Mouse (Mus musculus): Measurements from ENCODE around the gene Ebf1. TPM values are rescaled to one million over a fixed set of nuclear protein-coding genes. Genes with fewer than 3 reads are reported as not detected.

Ebf1 gene
- polyA plus RNA-seq, 1 experiment from 2014 or later, result 30.7 TPM

GRCm38 (mm10) chr11:44761128-44761996 is 144.2 kb downstream of the Ebf1 start:
- ATAC-seq, result no peak
- peaks cover 72% of the 10 kb centered on the region for H3K27me3 ChIP-seq
- no peak overlapping the region for H3K27ac ChIP-seq
- H3K4me3 ChIP-seq, result no peak overlapping the region
- H3K4me2 ChIP-seq, result peak overlapping the region; percentile 44
- H3K9ac ChIP-seq, result no peak overlapping the region
- peaks cover 11% of the 10 kb centered on the region for H3K4me1 ChIP-seq
- WGBS, result 6% methylated on average over 20 of the region's 20 CpGs
- no peaks in the 10 kb centered on the region for H3K9me3 ChIP-seq (replicated peaks)
- no peaks in the 10 kb centered on the region for H3K36me3 ChIP-seq (ENCODE audit: poor library complexity, severe bottlenecking)

- no peak for ATAC-seq
Measured at GRCm38 (mm10) chr11:44763992-44764835, 147.1 kb downstream of the Ebf1 start.

GRCm38 (mm10) chr11:44764988-44765387 is 147.9 kb downstream of the Ebf1 start:
- Histone ChIP-seq H3K4me3 (no peak overlapping the region), H3K36me3 (ENCODE audit: poor library complexity, severe bottlenecking) (no peaks in the 10 kb centered on the region), H3K4me1 (peaks cover 17% of the 10 kb centered on the region), H3K9me3 (replicated peaks) (no peaks in the 10 kb centered on the region), H3K9ac (no peak overlapping the region), H3K4me2 (no peak overlapping the region), H3K27me3 (peaks cover 77% of the 10 kb centered on the region), H3K27ac (no peak overlapping the region)
- no peak for ATAC-seq
- WGBS, result 66% methylated on average over 11 of the region's 11 CpGs

More at GRCm38 (mm10) chr11:44763992-44764835, 147.1 kb downstream of the Ebf1 start:
- no peaks in the 10 kb centered on the region for H3K36me3 ChIP-seq (ENCODE audit: poor library complexity, severe bottlenecking)
- H3K27me3 ChIP-seq, result peaks cover 77% of the 10 kb centered on the region
- H3K4me1 ChIP-seq, result peaks cover 17% of the 10 kb centered on the region
- no peak overlapping the region for H3K9ac ChIP-seq
- no peak overlapping the region for H3K4me2 ChIP-seq
- WGBS, result 81% methylated on average over 7 of the region's 7 CpGs
- no peak overlapping the region for H3K4me3 ChIP-seq
- no peaks in the 10 kb centered on the region for H3K9me3 ChIP-seq (replicated peaks)
- no peak overlapping the region for H3K27ac ChIP-seq

GRCm38 (mm10) chr11:44766246-44766645 is 149.1 kb downstream of the Ebf1 start:
- Histone ChIP-seq H3K27me3 (peaks cover 80% of the 10 kb centered on the region), H3K4me3 (no peak overlapping the region), H3K27ac (no peak overlapping the region), H3K4me1 (peaks cover 14% of the 10 kb centered on the region), H3K9ac (no peak overlapping the region), H3K36me3 (ENCODE audit: poor library complexity, severe bottlenecking) (no peaks in the 10 kb centered on the region), H3K4me2 (no peak overlapping the region), H3K9me3 (replicated peaks) (no peaks in the 10 kb centered on the region)
- ATAC-seq, result no peak
- 68% methylated on average over 5 of the region's 5 CpGs for WGBS

- Histone ChIP-seq H3K9ac (no peak overlapping the region), H3K9me3 (replicated peaks) (no peaks in the 10 kb centered on the region), H3K4me1 (peaks cover 6% of the 10 kb centered on the region; the same call in 1 of the 2 replicates), H3K36me3 (ENCODE audit: poor library complexity, severe bottlenecking) (no peaks in the 10 kb centered on the region), H3K27me3 (peaks cover 81% of the 10 kb centered on the region), H3K4me3 (no peak overlapping the region), H3K27ac (no peak overlapping the region), H3K4me2 (no peak overlapping the region)
- no peak for ATAC-seq
- 8% methylated on average over 3 of the region's 3 CpGs for WGBS
Measured at GRCm38 (mm10) chr11:44767322-44767721, 150.2 kb downstream of the Ebf1 start.

- Histone ChIP-seq H3K9me3 (replicated peaks) (no peaks in the 10 kb centered on the region), H3K27ac (no peak overlapping the region), H3K4me1 (peaks cover 6% of the 10 kb centered on the region; the same call in 1 of the 2 replicates), H3K4me2 (no peak overlapping the region), H3K4me3 (no peak overlapping the region), H3K27me3 (peaks cover 82% of the 10 kb centered on the region), H3K9ac (no peak overlapping the region), H3K36me3 (ENCODE audit: poor library complexity, severe bottlenecking) (no peaks in the 10 kb centered on the region)
- 83% methylated on average over 5 of the region's 5 CpGs for WGBS
- no peak for ATAC-seq
Measured at GRCm38 (mm10) chr11:44768346-44768745, 151.2 kb downstream of the Ebf1 start.

GRCm38 (mm10) chr11:44770989-44771564 is 154.0 kb downstream of the Ebf1 start:
- Histone ChIP-seq H3K9me3 (replicated peaks) (no peaks in the 10 kb centered on the region), H3K27ac (no peak overlapping the region), H3K36me3 (ENCODE audit: poor library complexity, severe bottlenecking) (no peaks in the 10 kb centered on the region), H3K9ac (no peak overlapping the region), H3K4me3 (no peak overlapping the region), H3K4me1 (peaks cover 6% of the 10 kb centered on the region; the same call in 1 of the 2 replicates), H3K27me3 (peaks cover 84% of the 10 kb centered on the region), H3K4me2 (no peak overlapping the region)
- WGBS, result 80% methylated on average over 11 of the region's 11 CpGs
- no peak for ATAC-seq

GRCm38 (mm10) chr11:44774411-44774810 is 157.3 kb downstream of the Ebf1 start:
- Histone ChIP-seq H3K4me1 (0 out of 2 replicates have a peak, but pooled peaks cover 4% of the 10 kb centered on the region), H3K27ac (no peak overlapping the region), H3K27me3 (peaks cover 98% of the 10 kb centered on the region), H3K4me3 (no peak overlapping the region), H3K36me3 (ENCODE audit: poor library complexity, severe bottlenecking) (no peaks in the 10 kb centered on the region), H3K9ac (no peak overlapping the region), H3K4me2 (no peak overlapping the region), H3K9me3 (replicated peaks) (no peaks in the 10 kb centered on the region)
- ATAC-seq, result no peak
- WGBS, result 81% methylated on average over 3 of the region's 3 CpGs

- H3K27me3 ChIP-seq, result peaks cover 99% of the 10 kb centered on the region
- H3K4me2 ChIP-seq, result no peak overlapping the region
- WGBS, result 88% methylated on average over 2 of the region's 2 CpGs
- no peaks in the 10 kb centered on the region for H3K9me3 ChIP-seq (replicated peaks)
- H3K36me3 ChIP-seq (ENCODE audit: poor library complexity, severe bottlenecking), result no peaks in the 10 kb centered on the region
- H3K27ac ChIP-seq, result no peak overlapping the region
- no peak overlapping the region for H3K4me3 ChIP-seq
- H3K9ac ChIP-seq, result no peak overlapping the region
- H3K4me1 ChIP-seq, result 0 out of 2 replicates have a peak, but pooled peaks cover 4% of the 10 kb centered on the region
- no peak for ATAC-seq
Measured at GRCm38 (mm10) chr11:44775549-44775948, 158.4 kb downstream of the Ebf1 start.

GRCm38 (mm10) chr11:44776556-44776955 is 159.4 kb downstream of the Ebf1 start:
- WGBS, result 80% methylated on average over 2 of the region's 2 CpGs
- Histone ChIP-seq H3K4me1 (0 out of 2 replicates have a peak, but pooled peaks cover 4% of the 10 kb centered on the region), H3K27me3 (peaks cover 99% of the 10 kb centered on the region)

GRCm38 (mm10) chr11:44777331-44778310 is 160.5 kb downstream of the Ebf1 start:
- no peak overlapping the region for H3K4me2 ChIP-seq
- peaks cover 97% of the 10 kb centered on the region for H3K27me3 ChIP-seq
- no peak overlapping the region for H3K9ac ChIP-seq
- H3K36me3 ChIP-seq (ENCODE audit: poor library complexity, severe bottlenecking), result no peaks in the 10 kb centered on the region
- no peaks in the 10 kb centered on the region for H3K9me3 ChIP-seq (replicated peaks)
- 0 out of 2 replicates have a peak, but pooled peaks cover 4% of the 10 kb centered on the region for H3K4me1 ChIP-seq
- H3K4me3 ChIP-seq, result no peak overlapping the region
- ATAC-seq, result peak; percentile 62; the same call in 1 of the 2 replicates
- WGBS, result 11% methylated on average over 16 of the region's 16 CpGs
- no peak overlapping the region for H3K27ac ChIP-seq

More at GRCm38 (mm10) chr11:44776556-44776955, 159.4 kb downstream of the Ebf1 start:
- Histone ChIP-seq H3K9me3 (replicated peaks) (no peaks in the 10 kb centered on the region), H3K9ac (no peak overlapping the region), H3K4me3 (no peak overlapping the region), H3K36me3 (ENCODE audit: poor library complexity, severe bottlenecking) (no peaks in the 10 kb centered on the region), H3K4me2 (no peak overlapping the region), H3K27ac (no peak overlapping the region)
- ATAC-seq, result no peak
